Mouse (Mus musculus) CD8-positive naive resting alpha-beta T cell, adult 2 months (primary cell): ENCODE results near the gene Vmn1r63.
"Not testable (repeated sequence)": the region's sequence is repeated elsewhere in the genome, so short reads cannot be mapped to it uniquely, and the experiment has no call there.

Experiments used
- DNase-seq, 2 experiments: peaks; one replicate each; pipeline ENCODE4 v3.0.0; 2022; ENCODE audit warnings: low read depth in 2 of 2, low spot score in 2 of 2

Gene Vmn1r63

GRCm38 (mm10) chr7:5805345-5805744 is at the start of gene Vmn1r63:
Gene Vmn1r63, minus strand, starts transcription at chr7:5805445.
- not testable (repeated sequence) for DNase-seq
